Mouse (Mus musculus): ENCODE measurements around the gene Hoxd11. TPM values are rescaled to one million over a fixed set of nuclear protein-coding genes. Genes with fewer than 3 reads are reported as not detected.

Gene Hoxd11
- polyA plus RNA-seq, 1 experiment from 2014 or later, result not detected

DNA sequence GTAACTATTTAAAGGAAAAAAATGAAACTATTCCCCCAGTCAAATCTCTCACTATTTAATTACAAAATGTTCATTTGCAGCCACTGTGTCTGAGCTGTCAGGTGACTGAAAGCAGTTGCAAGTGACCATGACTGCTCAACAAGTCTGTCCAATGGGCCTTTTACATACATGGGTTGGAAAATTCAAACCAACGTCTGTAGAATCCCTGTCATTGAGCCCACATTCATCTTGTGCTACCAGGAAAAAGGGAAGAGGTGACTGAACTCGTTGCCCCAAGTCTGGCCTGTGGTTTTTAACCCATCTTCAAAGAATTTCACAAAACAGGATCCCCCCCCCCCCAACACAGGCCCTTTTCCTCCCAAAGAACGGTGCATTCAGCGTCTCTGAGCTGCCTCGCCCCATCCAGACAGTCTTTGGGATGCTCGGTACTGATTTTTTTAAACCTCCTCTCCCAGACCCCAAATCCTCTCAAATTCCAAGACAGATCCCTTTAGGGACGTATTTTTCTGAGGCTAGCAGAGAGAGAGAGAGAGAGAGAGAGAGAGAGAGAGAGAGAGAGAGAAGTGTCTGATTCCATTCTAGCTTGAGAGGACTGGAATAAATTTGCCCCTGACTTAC lies 16.6 kb downstream of the Hoxd11 start:
- no peak overlapping the region for H3K9ac ChIP-seq
- ATAC-seq (ENCODE audit: low FRiP score), result no peak
- 2% methylated on average over 7 of the region's 7 CpGs for whole genome bisulfite sequencing
- H3K9me3 ChIP-seq, result no peaks in the 10 kb centered on the region
- H3K27me3 ChIP-seq, result peaks cover 100% of the 10 kb centered on the region
- H3K36me3 ChIP-seq, result no peaks in the 10 kb centered on the region
- peaks cover 19% of the 10 kb centered on the region for H3K4me1 ChIP-seq (replicated peaks)
- no peak overlapping the region for H3K4me2 ChIP-seq
- no peak overlapping the region for H3K27ac ChIP-seq
- H3K4me3 ChIP-seq, result no peak overlapping the region

DNA sequence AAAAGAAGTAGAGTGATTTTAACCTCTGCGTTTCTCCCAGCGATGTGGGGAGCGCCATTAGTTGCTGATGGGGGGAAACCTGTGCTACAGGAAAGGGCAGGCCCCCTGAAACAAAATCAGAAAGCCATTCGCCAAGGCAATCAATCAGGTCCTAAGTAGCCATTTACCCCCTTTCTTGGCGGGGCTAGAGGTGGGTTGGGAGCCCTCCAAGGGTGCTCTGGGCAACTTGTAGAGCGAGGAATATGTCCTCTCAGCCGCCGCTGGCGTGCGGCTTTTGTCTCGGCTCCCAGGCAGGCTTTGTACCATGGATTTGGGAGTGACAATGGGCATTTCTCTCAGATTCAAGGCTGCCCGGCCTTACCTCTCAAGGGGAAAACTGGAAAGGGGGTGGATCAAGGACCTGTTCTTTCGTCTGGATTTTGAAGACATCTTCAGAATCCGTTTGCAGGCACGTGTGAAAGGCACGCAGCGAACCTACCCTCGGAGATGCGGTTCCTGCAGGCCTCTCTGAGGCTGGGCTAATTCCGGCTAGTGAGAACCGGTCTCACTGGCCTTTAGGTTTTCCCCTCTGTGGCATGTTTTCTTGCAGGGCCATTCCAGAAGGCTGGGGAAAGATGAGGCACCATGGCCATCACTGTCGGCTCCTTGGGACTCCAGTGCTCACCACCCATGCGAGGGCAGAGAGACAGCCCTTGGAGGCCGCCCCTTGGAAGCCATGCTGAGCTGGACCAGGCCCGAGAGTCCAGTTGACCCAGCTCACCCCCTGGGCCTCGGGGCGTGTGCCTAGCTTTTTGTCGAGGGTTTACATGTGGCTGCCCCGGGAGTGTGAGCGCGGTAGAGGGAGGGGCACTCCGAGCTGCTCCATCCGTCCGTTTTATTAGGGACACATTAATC lies 17.3 kb downstream of the Hoxd11 start:
- ATAC-seq (ENCODE audit: low FRiP score), result no peak
- H3K4me2 ChIP-seq, result no peak overlapping the region
- peaks cover 100% of the 10 kb centered on the region for H3K27me3 ChIP-seq
- 1% methylated on average over 34 of the region's 34 CpGs for WGBS
- no peak overlapping the region for H3K4me3 ChIP-seq
- H3K27ac ChIP-seq, result no peak overlapping the region
- no peak overlapping the region for H3K9ac ChIP-seq
- H3K9me3 ChIP-seq, result no peaks in the 10 kb centered on the region
- peaks cover 15% of the 10 kb centered on the region for H3K4me1 ChIP-seq (replicated peaks)
- no peaks in the 10 kb centered on the region for H3K36me3 ChIP-seq

DNA sequence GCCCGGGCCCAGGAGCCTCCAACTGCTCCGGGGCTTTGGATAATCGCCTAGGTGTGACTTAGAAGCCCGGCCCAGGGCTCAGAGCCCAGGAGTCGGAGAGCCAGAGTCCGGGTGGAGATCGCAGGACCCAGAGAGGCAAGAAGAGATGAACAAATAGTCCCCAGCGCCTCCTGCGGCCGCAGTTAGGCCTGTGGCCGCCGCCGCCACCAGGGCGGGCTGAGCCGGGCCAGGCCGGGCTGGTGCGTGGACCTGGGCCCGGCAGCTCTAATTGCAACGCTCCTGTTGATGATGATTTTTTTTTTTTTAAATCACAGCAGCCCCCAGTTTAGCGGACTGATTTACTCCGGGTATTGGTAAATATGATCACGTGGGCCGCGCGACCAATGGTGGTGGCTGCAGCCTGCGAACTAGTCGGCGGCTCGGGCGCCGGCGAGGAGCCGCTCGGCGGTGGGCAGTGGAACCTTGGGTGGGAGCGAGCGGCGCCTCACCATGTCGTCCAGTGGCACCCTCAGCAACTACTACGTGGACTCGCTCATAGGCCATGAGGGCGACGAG lies 18.3 kb downstream of the Hoxd11 start, which contains the start of gene Hoxd9:
TSS of gene Hoxd9 (plus strand) at position 161 of the 555 bp plus-strand sequence.
- Histone ChIP-seq H3K4me2 (peak within 1 kb of the TSS; percentile 46), H3K27ac (no peak within 1 kb of the TSS), H3K4me3 (peak within 1 kb of the TSS; percentile 28), H3K27me3 (peaks cover 98% of the 10 kb centered on the region), H3K9ac (no peak within 1 kb of the TSS), H3K36me3 (no peaks in the 10 kb centered on the region), H3K4me1 (replicated peaks) (peaks cover 13% of the 10 kb centered on the region), H3K9me3 (no peaks in the 10 kb centered on the region)
- peak; percentile 49 for ATAC-seq (ENCODE audit: low FRiP score)
- WGBS, result under 1% methylated on average over 43 of the region's 43 CpGs

DNA sequence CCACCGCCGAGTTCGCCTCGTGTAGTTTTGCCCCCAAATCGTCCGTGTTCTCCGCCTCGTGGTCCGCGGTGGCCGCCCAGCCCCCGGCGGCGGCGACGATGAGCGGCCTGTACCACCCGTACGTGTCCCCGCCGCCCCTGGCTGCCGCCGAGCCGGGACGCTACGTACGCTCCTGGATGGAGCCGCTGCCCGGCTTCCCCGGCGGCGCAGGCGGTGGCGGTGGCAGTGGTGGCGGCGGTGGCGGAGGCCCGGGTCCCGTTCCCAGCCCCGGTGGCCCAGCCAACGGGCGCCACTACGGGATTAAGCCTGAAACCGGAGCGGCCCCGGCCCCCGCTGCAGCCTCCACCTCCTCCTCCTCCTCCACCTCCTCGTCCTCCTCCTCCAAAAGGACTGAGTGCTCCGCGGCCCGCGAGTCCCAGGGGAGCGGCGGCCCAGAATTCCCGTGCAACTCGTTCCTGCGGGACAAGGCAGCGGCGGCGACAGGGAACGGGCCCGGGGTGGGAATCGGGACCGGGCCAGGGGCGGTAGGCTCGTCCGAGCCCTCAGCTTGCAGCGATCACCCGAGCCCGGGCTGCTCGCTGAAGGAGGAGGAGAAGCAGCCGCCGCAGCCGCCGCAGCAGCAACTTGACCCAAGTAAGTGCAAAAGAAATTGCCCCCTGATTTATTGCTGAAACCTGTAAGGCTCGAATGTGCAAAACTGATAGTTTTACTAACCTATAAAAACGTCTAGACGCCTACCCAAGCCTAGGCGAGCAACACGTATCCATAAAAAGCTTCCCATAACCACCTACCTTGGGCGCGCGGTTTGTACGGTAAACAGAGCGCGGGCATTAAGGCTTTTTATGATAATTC lies 19.1 kb downstream of the Hoxd11 start:
- peaks cover 98% of the 10 kb centered on the region for H3K27me3 ChIP-seq
- peak overlapping the region; percentile 46 for H3K4me2 ChIP-seq
- H3K9ac ChIP-seq, result no peak overlapping the region
- no peaks in the 10 kb centered on the region for H3K9me3 ChIP-seq
- ATAC-seq (ENCODE audit: low FRiP score), result 0 out of 2 replicates have a peak, but pooled peaks have one; percentile 18
- peak overlapping the region; percentile 28 for H3K4me3 ChIP-seq
- peaks cover 13% of the 10 kb centered on the region for H3K4me1 ChIP-seq (replicated peaks)
- WGBS, result under 1% methylated on average over 62 of the region's 86 CpGs
- no peaks in the 10 kb centered on the region for H3K36me3 ChIP-seq
- no peak overlapping the region for H3K27ac ChIP-seq

DNA sequence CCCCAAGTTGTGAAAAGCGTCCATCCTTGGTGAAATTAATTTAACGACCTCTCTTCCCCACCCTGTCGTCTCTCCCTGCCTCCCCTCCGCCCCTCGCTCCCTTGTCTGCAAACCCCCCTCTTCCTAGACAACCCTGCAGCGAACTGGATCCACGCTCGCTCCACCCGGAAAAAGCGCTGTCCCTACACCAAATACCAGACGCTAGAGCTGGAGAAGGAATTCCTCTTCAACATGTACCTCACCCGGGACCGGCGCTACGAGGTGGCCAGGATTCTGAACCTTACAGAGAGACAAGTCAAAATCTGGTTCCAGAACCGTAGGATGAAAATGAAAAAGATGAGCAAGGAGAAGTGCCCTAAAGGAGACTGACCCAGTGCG lies 19.7 kb downstream of the Hoxd11 start:
- H3K27me3 ChIP-seq, result peaks cover 98% of the 10 kb centered on the region
- no peak overlapping the region for H3K9ac ChIP-seq
- H3K27ac ChIP-seq, result no peak overlapping the region
- H3K9me3 ChIP-seq, result no peaks in the 10 kb centered on the region
- H3K4me1 ChIP-seq (replicated peaks), result peaks cover 13% of the 10 kb centered on the region
- no peak for ATAC-seq (ENCODE audit: low FRiP score)
- 1% methylated on average over 17 of the region's 17 CpGs for WGBS
- no peaks in the 10 kb centered on the region for H3K36me3 ChIP-seq
- no peak overlapping the region for H3K4me2 ChIP-seq
- no peak overlapping the region for H3K4me3 ChIP-seq

DNA sequence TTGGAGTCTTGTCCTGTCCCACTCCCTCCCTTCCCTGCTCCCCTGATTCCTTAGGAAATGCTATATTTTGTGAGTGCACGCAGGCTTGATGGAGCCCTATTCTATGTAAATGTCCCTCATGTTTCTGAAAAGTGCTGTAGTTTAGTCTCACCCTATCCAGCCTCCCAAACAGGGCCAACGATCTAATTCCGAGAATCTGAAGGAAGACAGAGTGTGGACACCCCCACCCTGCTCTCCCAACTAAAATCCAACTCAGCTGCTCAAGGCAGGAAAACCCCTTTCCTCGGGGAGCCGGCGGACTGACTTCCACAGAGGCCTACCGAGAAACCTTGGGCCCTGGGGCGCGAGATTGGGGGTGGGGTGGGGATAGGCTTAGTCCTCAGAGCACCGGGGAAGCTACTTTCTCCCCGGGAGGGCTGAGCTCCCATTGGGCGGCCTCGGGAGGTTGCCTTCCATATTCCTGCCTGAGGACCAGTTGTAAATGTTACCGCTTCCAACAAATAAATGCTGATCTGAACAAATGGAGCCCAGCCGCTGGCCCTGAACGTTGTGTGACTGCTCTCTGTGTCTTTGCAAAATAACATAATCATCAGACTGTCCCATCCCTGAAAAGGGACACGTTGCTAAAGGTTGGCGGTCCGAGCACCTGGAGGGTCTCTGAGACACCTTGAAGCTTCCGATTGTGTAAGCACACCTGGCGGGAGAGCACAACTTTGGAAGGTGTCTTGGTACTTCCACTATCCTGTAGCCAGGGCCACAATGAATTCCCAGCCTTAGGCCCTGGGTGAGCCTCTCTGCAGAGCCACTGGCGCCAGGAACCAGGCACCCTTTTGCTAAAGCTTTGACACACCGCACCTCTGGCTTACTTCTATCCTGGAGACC lies 20.5 kb downstream of the Hoxd11 start:
- peaks cover 98% of the 10 kb centered on the region for H3K27me3 ChIP-seq
- 2% methylated on average over 23 of the region's 23 CpGs for WGBS
- H3K4me2 ChIP-seq, result no peak overlapping the region
- H3K36me3 ChIP-seq, result no peaks in the 10 kb centered on the region
- H3K4me3 ChIP-seq, result no peak overlapping the region
- H3K4me1 ChIP-seq (replicated peaks), result peaks cover 15% of the 10 kb centered on the region
- no peaks in the 10 kb centered on the region for H3K9me3 ChIP-seq
- no peak overlapping the region for H3K27ac ChIP-seq
- H3K9ac ChIP-seq, result no peak overlapping the region
- ATAC-seq (ENCODE audit: low FRiP score), result no peak

DNA sequence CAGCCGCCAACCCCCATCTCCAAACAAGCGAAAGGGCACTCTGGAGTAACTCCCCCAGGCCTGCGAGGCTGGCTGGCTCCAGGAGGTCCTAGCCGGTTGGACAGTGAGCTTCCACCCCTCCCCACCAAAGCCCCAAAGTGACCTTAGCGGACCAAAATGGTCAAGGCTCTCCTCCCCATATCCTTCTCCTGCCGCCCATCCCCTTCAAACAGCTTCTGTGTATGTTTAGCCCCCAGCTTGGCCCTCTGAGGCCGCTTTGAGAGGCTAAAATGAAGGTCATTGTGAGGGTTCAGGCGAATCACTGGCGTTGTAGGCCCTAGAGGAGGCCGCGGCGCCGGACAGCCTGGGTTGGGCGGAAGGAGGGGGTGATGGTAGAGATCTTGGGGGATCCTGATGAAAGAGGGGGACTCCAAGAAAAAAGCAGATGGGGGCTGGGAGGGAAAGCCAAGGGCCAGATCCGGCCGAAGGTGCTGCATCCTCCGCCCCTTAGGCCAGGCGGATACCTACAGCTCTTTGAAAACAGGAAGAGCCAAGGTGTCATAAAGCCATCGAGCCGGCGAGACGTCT lies 21.3 kb downstream of the Hoxd11 start:
- Histone ChIP-seq H3K27me3 (peaks cover 98% of the 10 kb centered on the region), H3K9ac (no peak overlapping the region), H3K9me3 (no peaks in the 10 kb centered on the region), H3K4me2 (no peak overlapping the region), H3K4me1 (replicated peaks) (peaks cover 23% of the 10 kb centered on the region), H3K4me3 (no peak overlapping the region), H3K36me3 (no peaks in the 10 kb centered on the region), H3K27ac (no peak overlapping the region)
- no peak for ATAC-seq (ENCODE audit: low FRiP score)
- 1% methylated on average over 22 of the region's 22 CpGs for whole genome bisulfite sequencing

- H3K27me3 ChIP-seq, result peaks cover 96% of the 10 kb centered on the region
Observed at GRCm38 (mm10) chr2:74701949-74702819, 22.8 kb downstream of the Hoxd11 start.

GRCm38 (mm10) chr2:74702820-74703219 lies 23.5 kb downstream of the Hoxd11 start:
- H3K4me3 ChIP-seq, result no peak overlapping the region

More at GRCm38 (mm10) chr2:74701949-74702819, 22.8 kb downstream of the Hoxd11 start:
- Histone ChIP-seq H3K4me2 (no peak overlapping the region), H3K4me3 (no peak overlapping the region), H3K9ac (no peak overlapping the region), H3K4me1 (replicated peaks) (peaks cover 24% of the 10 kb centered on the region), H3K9me3 (no peaks in the 10 kb centered on the region), H3K36me3 (no peaks in the 10 kb centered on the region), H3K27ac (no peak overlapping the region)
- WGBS, result 10% methylated on average over 17 of the region's 17 CpGs
- no peak for ATAC-seq (ENCODE audit: low FRiP score)

DNA sequence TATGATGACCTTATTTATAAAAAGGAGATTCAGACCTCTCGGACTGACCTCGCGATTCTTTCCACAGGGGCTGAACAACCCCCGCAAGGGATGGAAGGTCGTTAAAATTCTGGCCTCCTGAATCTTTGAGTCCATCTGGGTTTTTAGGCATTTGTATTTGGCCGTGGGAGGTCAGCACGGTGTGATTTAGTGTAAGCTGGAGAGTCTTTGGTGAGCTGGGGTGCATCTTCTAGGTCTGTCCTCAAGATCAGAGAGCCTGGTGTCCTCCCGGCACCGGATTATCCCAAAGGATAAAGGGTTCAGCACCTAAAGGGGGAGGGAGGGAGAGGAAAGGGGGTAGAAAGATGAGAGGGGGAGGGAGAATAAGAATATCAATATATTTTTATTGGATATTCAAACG lies 24.0 kb downstream of the Hoxd11 start:
- no peak overlapping the region for H3K4me2 ChIP-seq
- ATAC-seq (ENCODE audit: low FRiP score), result no peak
- no peak overlapping the region for H3K27ac ChIP-seq
- H3K4me1 ChIP-seq (replicated peaks), result peaks cover 15% of the 10 kb centered on the region
- H3K36me3 ChIP-seq, result no peaks in the 10 kb centered on the region
- no peak overlapping the region for H3K9ac ChIP-seq
- no peak overlapping the region for H3K4me3 ChIP-seq
- 3% methylated on average over 10 of the region's 10 CpGs for WGBS
- H3K9me3 ChIP-seq, result no peaks in the 10 kb centered on the region
- peaks cover 96% of the 10 kb centered on the region for H3K27me3 ChIP-seq

More at GRCm38 (mm10) chr2:74702820-74703219, 23.5 kb downstream of the Hoxd11 start:
- H3K4me1 ChIP-seq (replicated peaks), result peaks cover 20% of the 10 kb centered on the region
- H3K4me2 ChIP-seq, result no peak overlapping the region
- ATAC-seq (ENCODE audit: low FRiP score), result no peak
- H3K27ac ChIP-seq, result no peak overlapping the region
- H3K9me3 ChIP-seq, result no peaks in the 10 kb centered on the region
- no peak overlapping the region for H3K9ac ChIP-seq
- no peaks in the 10 kb centered on the region for H3K36me3 ChIP-seq
- H3K27me3 ChIP-seq, result peaks cover 96% of the 10 kb centered on the region
- 7% methylated on average over 6 of the region's 6 CpGs for WGBS

Data from hindbrain, embryonic 13.5 days (tissue).